In genomic region chr10:42341815-42342457, GRCm38 (mm10) we compare ENCODE assay signal across 13 mouse cellular contexts.
"Had no signal": no experiment of that assay in that cellular context is flagged by ENCODE, and none has a peak within 500 bp of the region (broad histone marks: within the 10 kb centered on the region; RNA-seq: fewer than 3 reads in every experiment).

No protein-coding gene starts in this region.

- H3K4me3 ChIP-seq: hindbrain, embryonic 13.5 days; limb, embryonic 10.5 days; midbrain, embryonic 13.5 days; myocyte had no signal

- H3K27ac ChIP-seq: hindbrain, embryonic 13.5 days; hindbrain, postnatal 0 days; kidney, postnatal 0 days; limb, embryonic 10.5 days; midbrain, embryonic 13.5 days had no signal

- DNase-seq: kidney, adult 11 months; kidney, adult 9 months; lung, adult 18-20 months; retina, postnatal 1 day; right cerebral cortex, postnatal 14 days; thymus, adult 2 months; thymus, postnatal 25 days had no signal

- ATAC-seq: hindbrain, postnatal 0 days; midbrain, embryonic 13.5 days had no signal

- H3K4me2 ChIP-seq: hindbrain, embryonic 13.5 days; midbrain, embryonic 13.5 days had no signal

- H3K9ac ChIP-seq: hindbrain, embryonic 13.5 days; midbrain, embryonic 13.5 days had no signal

- H3K36me3 ChIP-seq: hindbrain, embryonic 13.5 days; limb, embryonic 10.5 days; midbrain, embryonic 13.5 days had no signal

- H3K9me3 ChIP-seq: hindbrain, embryonic 13.5 days; limb, embryonic 10.5 days; midbrain, embryonic 13.5 days had no signal
